Mouse (Mus musculus): ENCODE measurements around the gene Xrcc4. TPM values are rescaled to one million over a fixed set of nuclear protein-coding genes. Genes with fewer than 3 reads are reported as not detected.
A peak's percentile ranks its signal among the peaks of the same experiment; 100 is the strongest.
"Not testable (repeated sequence)": the region's sequence is repeated elsewhere in the genome, so short reads cannot be mapped to it uniquely, and the experiment has no call there.

Gene Xrcc4
- 8.8 and 10.2 TPM in 2 replicates for polyA plus RNA-seq (2016; fragmentation: Nextera tagmentation; extraction: Ambion mirVana)

- Histone ChIP-seq H3K4me2 (replicated peaks) (peak within 1 kb of the TSS; percentile 90), H3K9ac (peak within 1 kb of the TSS; percentile 92), H3K27me3 (no peaks in the 10 kb centered on the region), H3K36me3 (no peaks in the 10 kb centered on the region), H3K27ac (peak within 1 kb of the TSS; percentile 91), H3K9me3 (no peaks in the 10 kb centered on the region), H3K4me3 (peak within 1 kb of the TSS; percentile 92), H3K4me1 (no peaks in the 10 kb centered on the region)
- 2% methylated on average over 41 of the region's 41 CpGs for WGBS
- peak; percentile 100 for ATAC-seq (ENCODE audit: insufficient number of reproducible peaks, insufficient read depth, low FRiP score, low TSS enrichment)
Observed at GRCm38 (mm10) chr13:90088962-90089824, at the start of gene Xrcc4, which contains the start of gene Tmem167. Gene Xrcc4 (minus strand): TSS chr13:90089608. Gene Tmem167 (plus strand): TSS chr13:90089123.

- no peak overlapping the region for H3K4me3 ChIP-seq
- peak; percentile 35; the same call in 1 of the 2 replicates for ATAC-seq (ENCODE audit: insufficient number of reproducible peaks, insufficient read depth, low FRiP score, low TSS enrichment)
- no peaks in the 10 kb centered on the region for H3K9me3 ChIP-seq
- no peak overlapping the region for H3K27ac ChIP-seq
- H3K9ac ChIP-seq = no peak overlapping the region
- no peaks in the 10 kb centered on the region for H3K36me3 ChIP-seq
- H3K4me2 ChIP-seq (replicated peaks) = no peak overlapping the region
- no peaks in the 10 kb centered on the region for H3K27me3 ChIP-seq
- no peaks in the 10 kb centered on the region; the same call in 1 of the 2 replicates for H3K4me1 ChIP-seq
- WGBS = 78% methylated on average over 3 of the region's 3 CpGs
Observed at GRCm38 (mm10) chr13:90136156-90136910, 46.9 kb upstream of the Xrcc4 start.

GRCm38 (mm10) chr13:90111681-90112080 is 22.3 kb upstream of the Xrcc4 start:
- H3K36me3 ChIP-seq = no peaks in the 10 kb centered on the region
- H3K27ac ChIP-seq = no peak overlapping the region
- no peak overlapping the region for H3K4me3 ChIP-seq
- H3K4me1 ChIP-seq = no peaks in the 10 kb centered on the region
- WGBS = 74% methylated on average over 1 of the region's 1 CpGs
- H3K27me3 ChIP-seq = no peaks in the 10 kb centered on the region
- no peak for ATAC-seq (ENCODE audit: insufficient number of reproducible peaks, insufficient read depth, low FRiP score, low TSS enrichment)
- no peaks in the 10 kb centered on the region for H3K9me3 ChIP-seq
- H3K4me2 ChIP-seq (replicated peaks) = no peak overlapping the region
- no peak overlapping the region for H3K9ac ChIP-seq

GRCm38 (mm10) chr13:90108746-90109145 is 19.3 kb upstream of the Xrcc4 start:
- not testable (repeated sequence) for H3K9ac ChIP-seq; ATAC-seq (ENCODE audit: insufficient number of reproducible peaks, insufficient read depth, low FRiP score, low TSS enrichment); H3K4me2 ChIP-seq (replicated peaks); H3K4me3 ChIP-seq; H3K27ac ChIP-seq; H3K4me1 ChIP-seq; H3K9me3 ChIP-seq; H3K27me3 ChIP-seq
- WGBS = 91% methylated on average over 5 of the region's 5 CpGs
- H3K36me3 ChIP-seq = peaks cover 22% of the 10 kb centered on the region

- Histone ChIP-seq H3K9me3 (no peaks in the 10 kb centered on the region), H3K27ac (no peak overlapping the region), H3K9ac (no peak overlapping the region), H3K27me3 (no peaks in the 10 kb centered on the region), H3K36me3 (peaks cover 27% of the 10 kb centered on the region), H3K4me2 (replicated peaks) (no peak overlapping the region), H3K4me1 (no peaks in the 10 kb centered on the region), H3K4me3 (no peak overlapping the region)
- no peak for ATAC-seq (ENCODE audit: insufficient number of reproducible peaks, insufficient read depth, low FRiP score, low TSS enrichment)
- WGBS = 95% methylated on average over 7 of the region's 7 CpGs
Observed at GRCm38 (mm10) chr13:90106139-90106538, 16.7 kb upstream of the Xrcc4 start.

GRCm38 (mm10) chr13:90101514-90101913 is 12.1 kb upstream of the Xrcc4 start:
- H3K4me3 ChIP-seq = no peak overlapping the region
- no peaks in the 10 kb centered on the region for H3K27me3 ChIP-seq
- no peaks in the 10 kb centered on the region for H3K4me1 ChIP-seq
- no peak for ATAC-seq (ENCODE audit: insufficient number of reproducible peaks, insufficient read depth, low FRiP score, low TSS enrichment)
- H3K9ac ChIP-seq = no peak overlapping the region
- no peak overlapping the region for H3K4me2 ChIP-seq (replicated peaks)
- H3K27ac ChIP-seq = no peak overlapping the region
- no peaks in the 10 kb centered on the region for H3K9me3 ChIP-seq
- peaks cover 27% of the 10 kb centered on the region for H3K36me3 ChIP-seq

- WGBS = 1% methylated on average over 27 of the region's 27 CpGs
- ATAC-seq (ENCODE audit: insufficient number of reproducible peaks, insufficient read depth, low FRiP score, low TSS enrichment) = peak; percentile 86
- Histone ChIP-seq H3K4me2 (replicated peaks) (peak overlapping the region; percentile 90), H3K4me1 (no peaks in the 10 kb centered on the region), H3K9ac (peak overlapping the region; percentile 92), H3K4me3 (peak overlapping the region; percentile 92), H3K27ac (peak overlapping the region; percentile 91), H3K27me3 (no peaks in the 10 kb centered on the region), H3K9me3 (no peaks in the 10 kb centered on the region), H3K36me3 (no peaks in the 10 kb centered on the region)
Observed at GRCm38 (mm10) chr13:90089825-90090183, 396 bp upstream of the Xrcc4 start.

GRCm38 (mm10) chr13:90061877-90062276 is 27.5 kb downstream of the Xrcc4 start:
- 86% methylated on average over 1 of the region's 1 CpGs for WGBS
- Histone ChIP-seq H3K9ac (no peak overlapping the region), H3K9me3 (no peaks in the 10 kb centered on the region), H3K4me3 (no peak overlapping the region), H3K4me2 (replicated peaks) (no peak overlapping the region), H3K27me3 (no peaks in the 10 kb centered on the region), H3K27ac (no peak overlapping the region), H3K4me1 (no peaks in the 10 kb centered on the region), H3K36me3 (no peaks in the 10 kb centered on the region)
- ATAC-seq (ENCODE audit: insufficient number of reproducible peaks, insufficient read depth, low FRiP score, low TSS enrichment) = no peak

GRCm38 (mm10) chr13:90052408-90052807 is 37.0 kb downstream of the Xrcc4 start:
- Histone ChIP-seq H3K9ac (no peak overlapping the region), H3K27ac (no peak overlapping the region), H3K36me3 (no peaks in the 10 kb centered on the region), H3K9me3 (no peaks in the 10 kb centered on the region), H3K4me2 (replicated peaks) (no peak overlapping the region), H3K4me3 (no peak overlapping the region), H3K4me1 (no peaks in the 10 kb centered on the region), H3K27me3 (no peaks in the 10 kb centered on the region)
- no peak for ATAC-seq (ENCODE audit: insufficient number of reproducible peaks, insufficient read depth, low FRiP score, low TSS enrichment)
- 77% methylated on average over 3 of the region's 3 CpGs for WGBS

GRCm38 (mm10) chr13:90051735-90052134 is 37.7 kb downstream of the Xrcc4 start:
- H3K27ac ChIP-seq = no peak overlapping the region
- H3K9ac ChIP-seq = no peak overlapping the region
- H3K4me2 ChIP-seq (replicated peaks) = no peak overlapping the region
- H3K4me1 ChIP-seq = no peaks in the 10 kb centered on the region
- no peaks in the 10 kb centered on the region for H3K36me3 ChIP-seq
- H3K4me3 ChIP-seq = no peak overlapping the region
- no peaks in the 10 kb centered on the region for H3K9me3 ChIP-seq
- no peaks in the 10 kb centered on the region for H3K27me3 ChIP-seq
- ATAC-seq (ENCODE audit: insufficient number of reproducible peaks, insufficient read depth, low FRiP score, low TSS enrichment) = no peak
- WGBS = 84% methylated on average over 6 of the region's 6 CpGs

GRCm38 (mm10) chr13:90039613-90040012 is 49.8 kb downstream of the Xrcc4 start:
- Histone ChIP-seq H3K9ac (no peak overlapping the region), H3K4me3 (no peak overlapping the region), H3K27me3 (no peaks in the 10 kb centered on the region), H3K4me2 (replicated peaks) (no peak overlapping the region), H3K4me1 (peaks cover 6% of the 10 kb centered on the region; the same call in 1 of the 2 replicates), H3K9me3 (no peaks in the 10 kb centered on the region), H3K27ac (no peak overlapping the region), H3K36me3 (no peaks in the 10 kb centered on the region)
- 20% methylated on average over 2 of the region's 2 CpGs for WGBS
- no peak for ATAC-seq (ENCODE audit: insufficient number of reproducible peaks, insufficient read depth, low FRiP score, low TSS enrichment)

GRCm38 (mm10) chr13:90032977-90033376 is 56.4 kb downstream of the Xrcc4 start:
- no peak for ATAC-seq (ENCODE audit: insufficient number of reproducible peaks, insufficient read depth, low FRiP score, low TSS enrichment)
- Histone ChIP-seq H3K27me3 (no peaks in the 10 kb centered on the region), H3K9me3 (no peaks in the 10 kb centered on the region), H3K4me1 (0 out of 2 replicates have a peak, but pooled peaks cover 4% of the 10 kb centered on the region), H3K27ac (no peak overlapping the region), H3K9ac (no peak overlapping the region), H3K4me2 (replicated peaks) (no peak overlapping the region), H3K4me3 (no peak overlapping the region), H3K36me3 (no peaks in the 10 kb centered on the region)
- 63% methylated on average over 4 of the region's 4 CpGs for WGBS
